Mouse (Mus musculus) large intestine, adult 2 months (tissue): ENCODE measurements around the gene Gli1. TPM values are rescaled to one million over a fixed set of nuclear protein-coding genes. Genes with fewer than 3 reads are reported as not detected.
"Not testable (repeated sequence)": the region's sequence is repeated elsewhere in the genome, so short reads cannot be mapped to it uniquely, and the experiment has no call there.

Source experiments
- DNase-seq: peaks from one replicate; pipeline ENCODE4 v3.0.0-alpha.2; 2012; ENCODE audit warnings: low read depth, low spot score
- WGBS: fragments of 180-500 bp; shearing (Covaris S2); methylation state at CpG from one replicate; pipeline ENCODE4 v1.1.7; 2018; 5-methylcytosine and 5-hydroxymethylcytosine counted together
- polyA plus RNA-seq: library from polyadenylated mRNA; depleted of rRNA; stranded (reverse); fragments of >200 nt; gene quantifications from 2 replicates; pipeline ENCODE4 v1.2.3, GENCODE M21; 2012

Gli1 gene
- polyA plus RNA-seq, 1 experiment, result 5.1 TPM

DNA sequence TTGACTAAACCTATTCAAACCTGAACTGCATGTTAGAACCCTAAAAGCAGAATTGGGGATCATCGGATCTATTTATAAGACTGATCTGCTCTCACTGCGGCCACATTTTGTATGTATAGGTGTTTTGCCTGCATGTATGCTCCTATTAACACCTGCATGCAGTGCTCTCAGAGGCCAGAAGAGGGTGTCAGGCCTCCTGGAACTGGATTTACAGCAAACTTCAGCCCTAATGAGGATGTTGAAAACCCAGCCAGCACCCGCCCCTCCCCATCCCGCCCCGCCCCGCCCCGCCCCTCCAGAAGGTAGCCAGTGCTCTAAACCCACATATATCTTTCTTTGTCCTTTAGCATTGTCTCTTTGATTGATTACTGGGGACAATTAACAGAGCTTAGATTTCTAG, 17.3 kb downstream of the Gli1 start:
- WGBS, result 5% methylated on average over 7 of the region's 7 CpGs
- DNase-seq, result peak; percentile 60

DNA sequence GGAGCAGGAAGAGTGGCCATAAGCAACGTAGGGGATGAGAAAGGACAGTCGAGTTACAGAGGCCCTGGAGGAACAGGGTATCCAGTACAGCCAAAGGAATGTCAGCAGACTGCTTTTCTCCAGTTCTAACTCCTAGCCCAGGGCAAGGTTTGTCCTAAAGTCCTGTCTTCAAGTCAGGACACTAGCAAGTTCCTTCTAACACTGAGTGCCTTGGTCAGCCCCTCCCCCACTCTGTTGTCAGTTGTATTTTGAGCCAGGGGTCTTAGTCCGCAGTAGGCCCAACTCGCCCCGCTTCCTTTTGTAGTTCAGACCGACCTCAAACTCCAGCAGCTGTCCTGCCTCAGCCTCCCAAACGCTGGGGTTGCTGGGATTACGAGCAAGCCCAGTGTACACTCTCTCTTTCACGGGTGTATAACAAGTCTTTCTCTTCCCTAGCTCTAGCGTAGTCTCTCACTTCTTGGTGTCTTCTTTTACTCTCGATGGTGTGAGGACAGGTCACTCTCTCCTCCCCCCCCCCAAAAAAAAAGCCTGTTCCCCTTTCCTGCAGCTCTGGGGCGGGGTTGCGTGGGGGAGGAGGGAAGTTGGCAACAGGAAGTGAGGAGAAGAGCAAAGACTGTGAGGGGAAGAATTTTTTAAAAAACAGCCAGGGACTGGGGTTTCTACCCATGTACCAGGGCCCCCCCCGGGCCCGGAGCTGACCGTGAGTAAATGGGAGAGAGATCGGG, 18.5 kb downstream of the Gli1 start:
- DNase-seq, result no peak
- 73% methylated on average over 17 of the region's 17 CpGs for WGBS

- DNase-seq, result no peak
- 38% methylated on average over 4 of the region's 4 CpGs for WGBS
Observed at GRCm38 (mm10) chr10:127322669-127323068, 19.1 kb downstream of the Gli1 start.

GRCm38 (mm10) chr10:127322178-127322577, 19.6 kb downstream of the Gli1 start:
- 72% methylated on average over 13 of the region's 13 CpGs for WGBS
- no peak for DNase-seq

DNA sequence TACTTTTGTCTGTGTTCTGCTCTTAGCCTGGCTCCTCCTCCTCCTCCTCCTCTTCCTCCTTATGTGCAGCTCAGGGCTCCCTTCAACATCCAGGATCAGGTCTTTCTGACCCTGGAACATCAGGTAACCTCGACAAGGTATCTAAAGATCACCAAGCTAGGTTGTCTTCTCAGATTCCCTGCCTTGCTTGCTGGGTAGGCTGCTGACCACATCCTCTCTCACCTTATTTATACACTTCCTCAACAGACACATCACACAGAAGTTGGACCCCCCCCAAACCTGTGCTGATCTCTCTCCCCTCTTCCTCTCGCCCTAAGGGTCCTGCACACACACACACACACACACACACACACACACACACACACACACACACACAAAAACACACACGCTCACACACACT, 20.2 kb downstream of the Gli1 start, which contains the start of gene Arhgap9:
TSS of gene Arhgap9 (plus strand) at position 344 of the 400 bp plus-strand sequence.
- WGBS, result 80% methylated on average over 3 of the region's 3 CpGs
- no peak for DNase-seq

GRCm38 (mm10) chr10:127319969-127320368, 21.8 kb downstream of the Gli1 start:
- 73% methylated on average over 7 of the region's 7 CpGs for WGBS
- DNase-seq, result no peak

- 39% methylated on average over 4 of the region's 4 CpGs for WGBS
- DNase-seq, result no peak
Observed at GRCm38 (mm10) chr10:127318009-127318408, 23.8 kb downstream of the Gli1 start.

- DNase-seq, result no peak
- 81% methylated on average over 2 of the region's 2 CpGs for WGBS
Observed at GRCm38 (mm10) chr10:127317277-127317676, 24.5 kb downstream of the Gli1 start.

DNA sequence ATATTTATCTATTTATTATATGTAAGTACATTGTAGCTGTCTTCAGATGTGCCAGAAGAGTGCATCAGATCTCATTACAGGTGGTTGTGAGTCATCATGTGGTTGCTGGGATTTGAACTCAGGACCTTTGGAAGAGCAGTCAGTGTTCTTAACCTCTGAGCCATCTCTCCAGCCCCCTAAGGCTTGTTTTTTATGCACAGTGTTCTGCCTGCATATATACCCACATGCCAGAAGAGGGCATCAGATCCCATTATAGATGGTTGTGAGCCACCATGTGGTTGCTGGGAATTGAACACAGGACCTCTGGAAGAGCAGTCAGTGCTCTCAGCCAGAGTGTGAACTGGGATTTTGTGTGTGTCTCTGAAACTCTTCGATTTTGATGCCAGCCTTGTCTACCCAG, 26.8 kb downstream of the Gli1 start:
- not testable (repeated sequence) for DNase-seq
- WGBS, result 74% methylated on average over 1 of the region's 1 CpGs

DNA sequence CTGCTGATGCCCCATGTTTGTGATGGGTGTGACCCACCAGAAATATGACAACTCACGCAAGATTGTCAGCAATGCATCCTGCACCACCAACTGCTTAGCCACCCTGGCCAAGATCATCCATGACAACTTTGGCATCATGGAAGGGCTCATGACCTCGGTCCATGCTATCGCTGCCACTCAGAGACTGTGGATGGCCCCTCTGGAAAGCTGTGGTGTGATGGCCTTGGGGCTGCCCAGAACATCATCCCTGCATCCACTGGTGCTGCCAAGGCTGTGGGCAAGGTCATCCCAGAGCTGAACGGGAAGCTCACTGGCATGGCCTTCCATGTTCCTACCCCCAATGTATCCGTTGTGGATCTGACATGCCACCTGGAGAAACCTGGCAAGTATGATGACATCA, 28.3 kb downstream of the Gli1 start:
- 94% methylated on average over 5 of the region's 5 CpGs for WGBS
- not testable (repeated sequence) for DNase-seq

GRCm38 (mm10) chr10:127312858-127313257, 28.9 kb downstream of the Gli1 start:
- DNase-seq, result no peak
- 55% methylated on average over 4 of the region's 4 CpGs for WGBS

- WGBS, result under 1% methylated on average over 4 of the region's 4 CpGs
- DNase-seq, result peak; percentile 69
Observed at GRCm38 (mm10) chr10:127312356-127312676, 29.5 kb downstream of the Gli1 start.

DNA sequence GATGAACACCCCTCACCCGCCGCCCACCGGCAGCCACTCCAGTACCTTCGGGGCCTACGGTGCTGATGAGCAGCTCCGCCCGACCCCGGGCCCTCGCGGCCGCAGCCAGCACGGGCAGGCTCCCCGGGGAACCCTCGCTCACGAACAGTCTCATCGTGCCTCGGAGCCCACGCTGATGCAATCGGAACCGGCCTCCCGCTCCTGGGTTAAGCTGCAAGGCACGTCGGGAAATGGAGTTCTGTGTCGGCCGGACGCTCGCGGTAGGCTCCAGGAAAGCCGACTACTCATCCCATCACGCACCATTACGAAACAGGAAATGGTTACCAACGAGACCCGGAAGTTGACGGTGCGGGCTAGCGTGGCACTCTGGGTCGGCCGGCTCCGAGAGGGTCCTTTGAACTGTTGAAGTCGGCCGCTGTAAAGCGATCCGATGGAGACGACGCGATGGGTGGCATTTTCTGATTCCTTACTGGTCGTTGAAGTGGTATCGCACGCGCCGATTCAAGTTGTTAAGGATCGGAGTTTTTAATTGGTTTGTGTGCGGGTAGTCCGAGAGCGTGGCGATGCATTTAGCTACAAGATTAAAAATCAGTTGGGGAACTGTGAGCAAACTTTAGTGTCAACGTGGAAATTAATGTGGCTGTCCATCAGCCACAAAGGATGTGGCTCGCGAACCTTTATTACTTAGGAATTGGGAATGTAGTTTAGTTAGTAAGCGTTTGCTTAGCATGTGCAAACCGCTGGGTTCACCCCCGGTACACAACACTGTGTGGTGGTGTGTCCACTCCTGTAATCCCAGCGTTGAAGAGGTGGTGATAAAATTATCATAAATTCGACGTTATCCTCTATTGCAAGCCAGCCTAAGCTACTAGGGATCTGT, 30.1 kb downstream of the Gli1 start, which contains the start of gene Mars:
TSS of gene Mars (minus strand) at position 311 of the 880 bp plus-strand sequence.
- DNase-seq, result peak; percentile 98
- under 1% methylated on average over 65 of the region's 65 CpGs for WGBS

DNA sequence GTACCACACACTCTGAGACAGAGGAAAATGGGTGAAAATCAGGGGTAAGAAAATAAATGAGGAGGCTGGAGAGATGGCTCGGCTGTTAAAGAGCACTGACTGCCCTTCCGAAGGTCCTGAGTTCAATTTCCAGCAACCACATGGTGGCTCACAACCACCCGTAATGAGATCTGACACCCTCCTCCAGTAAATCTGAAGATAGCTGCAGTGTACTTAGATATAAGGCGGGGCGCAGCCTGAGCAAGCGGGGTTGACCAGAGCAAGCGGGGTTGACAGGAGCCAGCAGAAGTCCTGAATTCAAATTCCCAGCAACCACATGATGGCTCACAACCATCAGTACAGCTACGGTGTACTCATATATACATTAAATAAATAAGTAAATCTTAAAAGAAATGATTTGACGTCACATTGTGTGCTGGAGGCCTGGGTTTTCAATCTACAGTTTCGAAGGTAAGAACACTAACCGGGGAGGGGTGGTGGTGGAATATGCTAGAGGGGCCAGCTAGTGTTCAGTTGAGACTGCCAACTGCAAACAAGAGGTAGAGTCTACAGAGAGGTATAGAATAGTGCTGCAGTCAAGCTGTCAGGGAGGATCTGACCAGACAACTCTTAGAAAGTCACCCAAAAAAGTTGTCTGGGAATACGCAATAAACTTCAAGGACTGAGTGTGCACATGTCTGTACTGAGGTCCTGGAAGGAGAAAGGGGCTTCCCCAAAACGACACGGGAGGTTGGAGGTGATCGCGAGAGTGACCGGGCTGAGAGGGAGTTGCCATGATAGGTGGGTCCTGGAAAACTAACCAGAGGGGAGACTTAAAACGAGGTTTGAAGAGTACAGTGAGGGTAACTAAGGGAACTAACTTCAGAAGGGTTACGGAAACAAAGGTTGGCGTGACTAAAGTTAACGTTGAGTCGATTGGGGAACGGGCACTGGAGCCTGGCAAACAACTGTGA, 31.0 kb downstream of the Gli1 start:
- 23% methylated on average over 23 of the region's 23 CpGs for WGBS

DNA sequence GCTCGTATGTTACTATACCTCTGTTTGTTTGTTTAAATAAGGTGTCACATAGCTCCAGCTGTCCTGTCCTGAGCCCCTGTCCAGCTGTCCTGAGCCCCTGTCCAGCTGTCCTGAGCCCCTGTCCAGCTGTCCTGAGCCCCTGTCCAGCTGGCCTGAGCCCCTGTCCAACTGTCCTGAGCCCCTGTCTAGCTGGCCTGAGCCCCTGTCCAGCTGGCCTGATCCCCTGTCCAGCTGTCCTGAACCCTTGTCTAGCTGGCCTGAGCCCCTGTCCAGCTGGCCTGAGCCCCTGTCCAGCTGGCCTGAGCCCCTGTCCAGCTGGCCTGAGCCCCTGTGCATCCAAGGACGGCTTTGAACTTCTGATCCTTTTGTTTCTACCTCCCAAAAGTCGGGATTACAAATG, 32.6 kb downstream of the Gli1 start:
- WGBS, result 81% methylated on average over 3 of the region's 3 CpGs
- DNase-seq, result not testable (repeated sequence)

More for the DNA sequence above, 31.0 kb downstream of the Gli1 start:
- DNase-seq, result no peak

GRCm38 (mm10) chr10:127303136-127303535, 38.6 kb downstream of the Gli1 start:
- WGBS, result 91% methylated on average over 11 of the region's 11 CpGs
- no peak for DNase-seq

DNA sequence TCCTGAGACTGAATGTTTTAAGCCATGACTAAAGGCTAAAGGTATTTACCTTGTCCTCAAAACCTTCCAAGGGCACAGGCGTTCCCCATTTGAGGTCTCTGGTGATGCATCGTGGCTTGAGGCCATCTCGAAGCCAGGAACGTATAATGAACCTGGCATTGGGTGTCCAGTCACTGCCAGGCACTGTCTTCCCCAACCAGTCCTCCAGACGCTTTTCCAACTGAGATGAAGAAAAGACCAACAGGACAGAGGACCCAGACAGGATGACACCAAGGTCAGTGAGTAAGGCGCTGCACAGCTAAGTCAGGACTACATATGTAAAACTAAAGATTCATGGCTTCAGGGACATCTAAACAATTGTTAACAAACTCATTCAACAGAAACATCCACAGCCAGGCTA, 41.4 kb downstream of the Gli1 start:
- DNase-seq, result no peak
- WGBS, result 94% methylated on average over 6 of the region's 6 CpGs

DNA sequence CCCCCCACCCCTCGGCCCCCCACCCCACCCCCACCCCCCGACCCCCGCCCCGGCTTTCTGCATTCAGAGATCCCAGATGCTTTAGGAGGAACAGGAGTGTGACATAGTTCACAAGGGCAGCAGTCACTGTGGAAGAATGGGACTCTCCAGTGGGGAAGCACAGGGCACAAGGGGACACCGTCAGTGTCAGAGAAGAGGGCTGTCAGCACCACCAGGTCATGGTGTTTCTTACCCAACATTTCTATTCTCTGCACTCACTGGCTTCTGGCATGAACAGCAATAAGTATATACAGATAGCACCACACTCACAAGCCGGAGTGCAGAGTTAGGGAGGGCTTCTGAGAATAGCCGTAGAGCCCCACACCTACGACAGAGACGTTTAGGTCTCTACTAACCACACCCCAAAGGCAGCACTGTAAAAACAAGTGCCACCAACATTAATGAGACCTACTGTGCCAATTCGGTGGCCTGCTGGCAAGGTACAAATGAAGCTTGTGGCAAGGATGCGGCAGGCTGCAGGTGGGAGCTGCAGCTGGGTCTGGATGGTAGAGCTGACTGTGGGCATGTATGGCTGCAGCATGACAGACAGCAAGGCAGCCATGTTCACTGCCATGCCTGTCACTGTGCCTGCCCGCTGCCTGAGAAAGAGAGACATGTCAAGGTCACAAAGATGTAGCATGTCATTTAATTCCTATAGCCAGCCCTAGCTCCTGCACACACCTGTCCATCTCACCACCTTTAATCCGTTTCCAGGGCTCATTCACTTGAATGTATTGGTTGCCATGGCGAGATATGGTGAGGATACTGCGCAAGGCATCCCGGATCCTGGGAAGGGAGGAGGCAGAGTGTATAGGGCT, 44.5 kb downstream of the Gli1 start:
- 84% methylated on average over 16 of the region's 16 CpGs for WGBS
- DNase-seq, result no peak
